Mouse (Mus musculus): ENCODE measurements around the gene Crybb3.
"Not testable (repeated sequence)": the region's sequence is repeated elsewhere in the genome, so short reads cannot be mapped to it uniquely, and the experiment has no call there.

Crybb3 gene

DNA sequence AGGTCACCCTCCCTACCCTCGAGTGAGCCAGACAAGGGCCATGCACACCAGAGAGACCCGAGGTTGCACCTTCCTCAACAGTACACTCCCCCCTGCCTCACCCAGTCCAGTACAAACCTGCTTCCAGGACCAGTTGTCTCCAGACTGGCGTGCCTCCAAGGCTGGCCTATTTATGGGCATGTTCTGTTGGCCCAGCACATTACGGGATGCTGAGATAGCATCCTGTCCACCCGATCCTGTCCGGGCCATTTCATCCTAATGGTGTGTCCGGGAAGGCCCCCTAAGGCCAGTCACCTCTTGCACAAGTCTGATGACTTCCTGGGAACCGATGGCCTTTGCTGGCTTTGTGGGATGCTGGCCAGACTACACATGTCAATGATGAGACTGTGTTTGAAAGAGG is at the start of gene Crybb3:
TSS of gene Crybb3 (minus strand) at position 146 of the 400 bp plus-strand sequence.
- peak; percentile 48 for DNase-seq

DNA sequence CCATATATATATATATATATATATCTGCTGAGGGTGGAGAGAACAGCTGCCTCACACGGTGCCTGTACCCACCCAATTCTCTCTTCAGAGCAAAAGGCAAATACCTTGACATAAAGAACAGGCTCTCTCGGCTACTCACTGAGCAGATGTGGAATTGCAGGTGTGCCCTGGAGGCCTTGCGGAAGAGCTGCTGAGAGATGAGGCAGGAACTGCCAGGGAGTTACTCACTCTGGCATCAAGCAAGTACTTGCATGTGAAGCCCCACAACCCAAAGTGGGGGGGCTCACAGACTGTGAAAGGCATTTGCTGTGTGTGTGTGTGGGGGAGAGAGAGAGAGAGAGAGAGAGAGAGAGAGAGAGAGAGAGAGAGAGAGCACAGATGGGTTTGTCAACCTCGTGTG is 47.0 kb upstream of the Crybb3 start:
- DNase-seq: no peak

DNA sequence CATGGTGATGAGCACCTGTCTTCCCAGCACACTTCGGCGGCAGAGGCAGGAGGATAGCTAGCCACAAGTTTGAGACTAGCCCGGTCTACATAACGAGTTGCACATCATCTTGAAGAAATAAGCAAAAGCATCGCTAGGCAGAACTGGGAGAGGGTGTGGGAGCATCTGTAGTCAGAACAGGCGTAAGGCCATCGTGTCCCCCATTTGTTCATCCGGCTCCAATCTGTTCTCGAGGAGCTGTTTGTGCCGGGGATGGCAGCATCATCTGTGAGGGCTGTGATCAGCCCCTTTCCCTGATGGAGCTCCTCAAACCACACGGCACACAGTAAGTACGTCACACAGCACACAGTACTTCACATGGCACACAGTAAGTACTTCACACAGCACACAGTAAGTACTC is 45.1 kb upstream of the Crybb3 start:
- no peak for DNase-seq

DNA sequence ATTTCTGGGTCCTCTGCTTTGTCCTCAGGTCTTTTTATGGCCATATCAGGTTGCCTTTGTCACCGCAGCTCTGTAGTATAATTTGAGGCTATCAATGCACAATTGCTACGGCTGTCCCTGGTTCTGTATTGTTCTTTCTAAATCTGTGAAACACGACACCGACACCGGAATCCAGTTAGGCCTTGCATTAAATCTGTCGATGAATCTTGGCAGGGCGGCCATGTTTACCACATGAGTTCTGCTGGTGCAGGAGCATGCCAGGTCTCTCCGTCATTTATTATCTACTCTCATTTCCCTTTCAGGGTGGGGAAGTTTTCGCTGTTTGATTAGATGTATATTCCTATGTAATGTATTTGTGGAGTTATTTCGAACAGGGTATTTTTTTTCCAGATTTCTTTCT is 42.3 kb upstream of the Crybb3 start:
- no peak for DNase-seq

DNA sequence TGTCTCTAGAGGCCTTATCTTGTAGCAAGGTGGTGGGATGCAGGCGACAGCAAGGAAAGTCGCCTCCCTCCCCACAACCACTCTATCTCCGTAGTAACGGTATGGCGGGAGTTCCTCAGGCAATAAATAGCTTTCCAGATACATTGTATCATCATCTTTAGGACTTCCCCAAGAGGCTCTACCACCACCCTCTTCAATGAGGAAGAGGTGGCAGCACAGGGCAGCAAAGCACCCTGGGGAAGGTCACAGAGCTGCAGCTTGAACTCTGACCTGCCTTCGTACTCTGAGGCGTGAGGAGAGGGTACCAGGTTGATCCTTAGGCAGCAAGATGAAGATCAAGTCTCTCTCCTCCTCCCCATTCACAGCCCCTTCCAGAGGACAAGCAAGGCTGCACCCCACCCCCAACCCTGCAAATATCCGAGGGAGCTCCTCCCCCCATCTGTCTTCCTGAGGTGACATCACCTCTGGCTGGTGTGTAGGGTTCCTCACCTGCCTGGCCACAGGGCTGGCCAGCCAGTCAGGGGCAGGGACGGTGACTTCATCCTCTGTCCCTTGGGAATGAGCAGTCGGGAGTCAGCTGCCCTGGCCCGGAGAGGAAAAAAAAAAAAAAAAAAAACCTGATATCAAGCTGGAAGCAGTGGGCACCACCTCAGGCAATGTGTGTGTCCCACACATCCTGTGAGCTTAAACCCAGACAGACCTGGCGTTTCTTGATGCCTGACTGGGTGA is 41.1 kb upstream of the Crybb3 start:
- no peak for DNase-seq

DNA sequence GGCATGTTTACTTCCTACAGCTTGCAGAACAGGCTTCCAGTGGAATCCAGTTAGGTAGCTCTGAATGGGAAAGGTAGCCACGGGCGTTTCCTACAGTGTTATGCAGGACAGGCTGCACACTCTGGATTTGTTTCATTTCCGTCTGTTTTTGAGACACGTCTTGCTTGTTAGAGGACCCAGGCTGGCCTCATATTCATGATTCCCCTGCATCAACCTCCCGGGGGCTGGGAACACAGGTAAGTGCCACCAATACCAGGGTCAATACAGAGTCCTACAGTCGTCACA is 40.1 kb upstream of the Crybb3 start:
- DNase-seq: no peak

DNA sequence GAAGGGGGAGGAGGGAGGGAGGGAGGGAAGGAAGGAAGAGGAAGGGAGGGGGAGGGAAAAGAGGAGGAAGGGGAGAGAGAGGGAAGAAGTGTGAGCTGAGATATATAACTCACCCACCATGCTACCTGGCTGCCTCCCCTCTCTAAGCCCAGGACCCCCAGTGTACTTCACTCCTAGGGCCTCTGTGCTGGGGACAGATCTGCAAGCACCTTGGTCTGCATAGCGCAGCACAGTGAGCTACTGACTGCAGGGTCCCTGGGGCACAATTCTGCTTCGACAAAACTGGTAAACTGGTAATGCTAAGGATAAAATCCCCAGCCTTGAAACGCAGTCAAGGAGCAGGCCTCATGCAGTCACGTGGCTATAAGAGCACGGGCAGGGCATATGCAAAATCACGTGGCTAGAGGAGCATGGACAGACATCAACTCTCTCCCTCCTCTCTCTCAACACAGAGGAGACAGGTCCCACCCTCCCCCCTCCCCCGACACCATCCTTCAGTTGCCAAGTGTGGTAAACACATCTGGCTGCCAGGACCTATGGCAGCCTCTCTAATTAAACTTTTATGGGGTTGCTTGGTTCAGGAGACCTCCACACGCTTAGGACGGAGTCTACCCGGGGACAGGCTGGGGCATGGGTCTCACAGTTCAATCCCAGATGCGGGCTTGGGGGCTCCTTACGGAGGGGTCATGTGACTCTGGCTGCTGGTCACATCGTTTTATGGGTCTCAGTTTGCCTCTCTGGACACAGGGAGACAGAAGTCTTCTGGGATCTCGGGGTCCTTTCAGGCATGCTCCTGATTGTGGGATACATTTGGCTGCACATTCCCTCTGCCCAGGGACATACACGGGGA is 39.6 kb upstream of the Crybb3 start:
- no peak for DNase-seq

DNA sequence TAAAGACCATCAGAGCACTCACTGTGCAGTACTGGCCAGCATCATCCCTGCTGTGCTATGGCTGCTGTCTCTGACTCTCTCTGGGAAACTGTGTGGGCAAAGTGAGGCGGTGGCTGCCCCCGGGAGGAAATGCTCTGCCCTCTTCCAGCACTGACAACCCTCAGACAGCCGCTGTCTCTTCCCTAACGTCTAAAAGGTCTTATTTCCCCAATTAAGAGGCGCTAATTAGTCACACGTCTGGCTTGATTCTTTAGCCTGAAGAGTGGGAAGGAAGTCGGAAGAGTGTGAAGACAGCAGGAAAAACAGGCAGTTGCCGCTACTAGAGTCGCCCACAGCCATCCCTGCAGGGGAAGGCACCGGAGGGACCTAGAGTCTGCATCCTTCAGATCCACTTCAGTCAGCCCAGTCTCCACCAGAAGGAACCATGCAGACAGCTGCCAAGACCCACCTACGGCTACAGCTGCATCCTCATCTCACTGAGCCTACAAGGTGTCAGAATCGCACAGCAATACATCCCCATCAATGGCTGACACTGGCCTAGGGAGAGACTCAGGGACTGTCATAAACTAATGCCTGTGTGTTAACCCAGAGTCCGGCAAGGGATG is 38.6 kb upstream of the Crybb3 start:
- no peak for DNase-seq

DNA sequence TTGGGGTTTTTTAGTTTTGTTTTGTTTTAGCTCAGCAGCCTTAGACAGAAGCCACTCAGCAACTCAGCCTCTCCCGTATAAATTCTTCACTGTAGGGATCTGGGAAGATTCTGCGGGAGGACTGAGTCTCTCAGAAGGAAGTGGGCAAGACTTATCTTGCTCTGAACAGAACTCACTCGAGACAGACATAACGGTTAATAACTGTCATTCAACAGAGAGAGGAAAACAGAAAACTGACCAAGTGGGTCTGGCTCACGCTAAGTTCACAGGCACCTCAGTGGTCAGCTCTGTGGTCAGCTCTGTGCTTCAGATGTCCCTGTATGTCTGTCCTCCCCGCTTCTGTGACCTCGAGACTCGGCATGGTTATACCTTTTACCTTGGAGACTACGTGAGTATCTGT is 37.9 kb upstream of the Crybb3 start:
- DNase-seq: no peak

DNA sequence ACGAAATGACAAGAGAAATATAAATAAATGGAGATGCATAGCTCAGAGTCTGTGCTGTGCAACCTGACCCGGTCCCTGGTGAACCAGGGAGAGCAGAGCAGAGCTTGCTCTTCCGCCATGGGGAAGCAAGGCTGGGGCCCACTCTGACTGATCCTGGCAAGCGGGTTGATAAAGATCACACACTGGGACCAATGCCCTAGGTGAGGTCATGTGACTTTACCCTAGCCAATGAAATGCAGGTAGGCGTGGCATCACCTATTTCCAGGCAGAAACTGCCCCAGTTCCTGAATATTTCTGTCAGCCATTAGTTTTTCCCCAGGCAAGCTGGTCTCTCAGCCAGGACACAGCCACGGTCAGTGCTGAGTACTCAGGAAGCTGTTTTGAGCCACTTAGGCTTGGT is 37.3 kb upstream of the Crybb3 start:
- peak; percentile 46 for DNase-seq

DNA sequence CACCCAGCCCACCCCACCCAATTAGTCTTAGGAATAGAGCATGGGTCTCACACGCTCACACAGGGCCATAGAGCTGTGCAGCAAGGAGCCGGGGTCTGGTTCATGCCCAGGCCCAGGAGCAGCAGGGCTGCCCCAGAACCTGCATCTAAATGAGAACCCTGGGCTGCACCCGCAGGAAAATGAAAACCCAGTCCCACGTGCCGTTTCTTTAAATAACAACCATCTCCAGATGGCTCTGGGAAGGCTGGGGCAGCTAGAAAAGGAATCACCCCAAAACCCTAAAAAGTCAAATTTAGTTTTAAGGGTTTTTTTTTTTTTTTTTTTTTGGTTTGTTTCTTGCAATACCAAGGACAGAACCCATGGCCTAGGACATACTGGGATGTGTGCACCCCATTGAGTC is 36.0 kb upstream of the Crybb3 start:
- no peak for DNase-seq

DNA sequence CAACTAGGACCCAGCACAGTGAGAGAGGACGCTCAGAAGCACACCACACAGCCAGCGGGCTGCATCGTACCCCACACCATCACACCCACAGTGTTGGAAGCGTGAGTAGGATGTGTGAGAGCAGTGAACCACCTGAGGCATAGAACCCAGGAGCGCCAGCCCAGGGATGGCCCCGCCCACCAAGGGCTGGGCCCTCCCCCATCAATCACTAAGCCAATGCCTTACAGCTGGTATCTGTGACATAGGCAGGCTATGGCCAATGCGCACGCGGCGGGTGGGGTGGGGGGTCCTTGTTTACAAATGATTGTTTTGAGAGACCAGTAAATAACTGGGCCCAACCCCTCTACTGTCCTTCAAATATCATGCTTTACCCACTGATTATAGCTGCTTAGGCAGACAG is 34.5 kb upstream of the Crybb3 start:
- no peak for DNase-seq

DNA sequence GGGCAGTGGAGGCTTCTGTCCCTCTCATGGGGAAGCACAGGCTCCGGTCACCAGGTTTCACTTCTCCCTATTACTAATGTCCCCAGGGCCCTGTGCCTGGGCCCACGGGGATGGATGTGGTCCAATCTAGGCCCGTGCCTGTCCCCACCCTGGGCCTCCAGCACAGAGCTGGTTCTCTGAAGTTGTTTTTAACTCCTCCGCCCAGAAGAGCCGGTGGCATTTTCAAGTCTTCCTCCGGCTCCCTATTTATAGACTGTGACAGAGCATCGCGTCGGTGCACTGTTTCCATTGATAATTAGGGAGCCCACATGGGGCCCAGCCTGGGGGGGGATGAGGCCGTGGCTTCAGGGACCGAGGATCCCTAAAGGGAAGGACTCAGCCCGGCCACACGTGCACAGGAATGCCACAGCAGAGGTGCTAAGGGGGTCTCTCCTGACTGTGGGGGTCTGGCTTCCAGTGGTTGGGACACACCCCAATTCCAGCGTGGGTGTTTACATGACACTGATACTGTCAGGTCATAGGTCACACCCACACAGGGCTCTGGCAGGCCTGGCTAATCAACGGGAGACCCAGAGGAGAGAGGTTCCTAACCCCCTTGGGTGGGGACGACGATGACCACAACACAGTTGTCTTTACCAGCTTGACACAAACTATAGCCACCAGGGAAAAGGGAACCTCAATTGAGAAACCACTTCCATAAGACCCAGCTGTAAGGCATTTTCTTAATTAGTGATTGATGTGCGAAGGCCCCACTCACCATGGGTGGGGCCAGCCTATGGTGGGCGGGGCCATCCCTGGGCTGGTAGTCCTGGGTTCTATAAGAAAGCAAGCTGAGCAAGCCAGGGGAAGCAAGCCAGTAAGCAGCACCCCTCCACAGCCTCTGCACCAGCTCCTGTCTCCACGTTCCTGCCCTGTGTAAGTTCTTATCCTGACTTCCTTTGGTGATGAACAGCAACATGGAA is 33.2 kb upstream of the Crybb3 start:
- DNase-seq: no peak

DNA sequence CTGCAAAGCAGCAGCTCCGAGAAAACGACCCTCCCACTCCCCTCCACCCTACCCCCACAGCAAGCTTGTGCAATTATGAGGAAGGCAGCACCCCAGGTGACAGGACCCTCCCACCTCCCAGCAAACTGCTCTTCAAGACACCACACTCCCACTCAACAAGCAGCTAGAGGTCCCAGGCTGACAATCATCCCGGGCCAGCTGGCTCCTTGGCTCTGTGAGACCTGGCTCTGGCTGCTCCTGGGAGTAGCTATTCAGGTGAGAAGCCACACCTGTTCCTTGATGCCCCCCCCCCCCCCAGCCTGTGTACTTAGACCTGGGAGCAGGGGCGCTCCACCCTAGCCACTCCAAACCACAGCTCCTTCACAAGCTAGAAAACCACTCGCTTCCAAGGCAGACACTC is 31.7 kb upstream of the Crybb3 start:
- DNase-seq: no peak

DNA sequence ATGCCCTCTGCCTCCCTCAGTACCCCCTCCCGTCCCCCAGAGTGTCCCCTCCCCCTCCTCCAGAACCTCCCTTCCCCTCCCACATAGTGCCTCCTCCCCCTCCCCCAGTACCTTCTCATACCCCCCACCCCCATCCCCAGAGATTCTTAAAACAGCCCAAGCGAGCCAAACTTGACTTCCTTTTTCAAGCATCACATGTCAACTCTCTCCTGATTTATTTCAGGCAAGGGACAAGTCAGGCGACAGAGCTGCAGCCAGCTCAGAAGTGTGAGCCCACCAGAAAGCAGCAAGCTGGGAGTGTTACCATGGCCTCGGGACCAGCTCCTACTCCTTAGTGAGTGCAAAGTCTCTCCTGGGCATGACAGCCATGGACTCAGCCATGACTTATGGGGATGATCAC is 30.0 kb upstream of the Crybb3 start:
- no peak for DNase-seq

DNA sequence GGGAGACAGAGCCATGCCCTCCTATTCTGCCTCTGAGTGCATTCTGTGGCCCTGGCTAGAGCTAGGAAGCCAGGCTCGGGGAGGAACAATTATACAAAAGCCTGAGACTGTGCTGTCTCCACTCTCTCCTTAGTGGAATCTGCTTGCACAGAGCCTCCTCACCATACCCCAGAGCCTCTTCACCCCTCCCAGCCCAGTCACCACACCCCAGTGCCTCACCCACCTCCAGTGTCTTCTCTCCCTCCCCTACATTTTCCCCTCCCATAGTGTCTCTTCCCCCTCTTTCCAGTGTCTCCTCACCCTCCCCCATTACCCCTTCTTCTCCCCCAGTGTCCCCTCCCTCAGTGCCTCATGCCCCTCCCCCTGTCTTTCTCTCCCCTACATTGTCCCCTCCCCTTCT is 29.5 kb upstream of the Crybb3 start:
- DNase-seq: no peak

DNA sequence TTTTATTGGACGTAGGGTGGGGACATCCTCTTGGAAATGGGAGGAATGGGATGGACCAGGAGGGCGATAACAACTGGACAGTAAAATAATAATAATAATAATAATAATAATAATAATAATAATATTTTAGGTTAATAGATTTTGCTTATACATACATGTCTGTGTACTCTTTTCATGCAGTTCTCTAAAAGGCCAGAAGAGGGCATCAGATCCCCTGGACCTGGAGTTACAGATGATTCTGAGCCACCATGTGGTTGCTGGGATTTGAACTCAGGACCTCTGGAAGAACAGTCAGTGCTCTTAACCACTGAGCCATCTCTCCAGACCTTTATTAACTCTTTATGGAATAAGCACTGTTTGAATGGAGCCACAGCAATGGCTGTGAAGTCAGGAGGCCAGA is 28.3 kb upstream of the Crybb3 start:
- not testable (repeated sequence) for DNase-seq

DNA sequence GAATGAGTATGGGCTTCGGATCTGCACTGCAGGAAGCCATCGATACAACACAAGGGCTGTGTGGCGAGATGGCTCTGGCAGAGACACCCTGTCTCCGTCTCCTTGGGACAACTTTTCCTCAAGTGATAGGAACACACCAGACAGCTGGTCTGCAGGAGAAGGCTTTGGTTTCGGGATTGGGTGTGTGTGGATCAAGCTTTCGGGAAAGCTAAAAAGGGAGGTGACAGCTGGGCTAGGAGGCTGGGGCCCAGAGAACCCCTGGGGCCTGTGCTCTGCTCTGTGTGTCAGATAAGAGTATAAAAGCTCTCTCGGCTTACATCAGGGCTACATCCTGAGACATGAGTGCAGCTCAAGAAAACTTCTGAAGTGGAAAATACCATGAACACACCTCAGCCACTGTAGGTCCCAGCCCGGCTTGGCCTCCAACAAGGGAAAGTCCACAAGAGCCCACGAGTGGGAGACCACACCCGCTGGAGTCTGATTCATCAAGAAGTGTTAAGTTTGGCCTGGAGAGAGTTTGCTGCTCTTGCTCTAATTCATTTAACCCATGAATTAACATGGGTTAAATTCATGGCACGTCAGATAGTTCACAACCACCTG is 26.9 kb upstream of the Crybb3 start:
- DNase-seq: no peak

DNA sequence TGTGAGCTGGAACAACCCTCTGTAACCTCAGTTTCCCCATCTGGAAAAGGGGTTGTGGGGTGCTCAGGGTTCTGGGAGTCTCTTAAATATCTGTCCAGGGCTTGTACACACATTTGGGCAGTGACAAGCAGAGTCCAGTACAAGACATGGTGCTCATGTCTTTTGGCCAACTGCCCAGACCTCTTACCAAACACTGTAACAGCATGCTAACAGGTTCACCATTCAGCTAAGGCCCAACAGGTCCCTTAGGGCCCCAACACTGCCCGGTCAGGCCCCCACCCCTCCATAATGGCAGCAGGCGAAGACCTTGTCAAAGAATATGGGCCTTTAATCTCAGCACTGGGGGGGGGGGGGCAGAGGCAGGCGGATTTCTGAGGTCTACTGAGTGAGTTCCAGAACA is 26.3 kb upstream of the Crybb3 start:
- DNase-seq: no peak

DNA sequence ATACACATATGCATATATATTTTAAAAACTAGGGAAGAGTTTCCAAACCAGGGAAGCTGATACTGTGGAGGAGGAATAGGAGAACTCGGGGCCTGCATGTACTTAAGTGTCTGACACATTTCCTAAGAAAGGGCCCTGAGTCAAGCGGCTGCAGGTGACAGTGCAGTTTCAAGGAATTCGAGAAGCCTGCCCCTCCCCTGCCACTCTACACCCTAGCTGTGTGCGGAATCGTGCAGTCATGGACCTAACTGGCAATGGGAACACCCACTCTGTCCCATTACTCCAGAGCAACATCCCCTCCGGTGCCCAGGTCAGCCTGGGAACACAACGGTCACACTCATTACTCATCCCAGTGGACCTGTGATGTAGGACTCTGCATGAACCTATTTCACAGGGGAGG is 25.2 kb upstream of the Crybb3 start:
- DNase-seq: no peak

DNA sequence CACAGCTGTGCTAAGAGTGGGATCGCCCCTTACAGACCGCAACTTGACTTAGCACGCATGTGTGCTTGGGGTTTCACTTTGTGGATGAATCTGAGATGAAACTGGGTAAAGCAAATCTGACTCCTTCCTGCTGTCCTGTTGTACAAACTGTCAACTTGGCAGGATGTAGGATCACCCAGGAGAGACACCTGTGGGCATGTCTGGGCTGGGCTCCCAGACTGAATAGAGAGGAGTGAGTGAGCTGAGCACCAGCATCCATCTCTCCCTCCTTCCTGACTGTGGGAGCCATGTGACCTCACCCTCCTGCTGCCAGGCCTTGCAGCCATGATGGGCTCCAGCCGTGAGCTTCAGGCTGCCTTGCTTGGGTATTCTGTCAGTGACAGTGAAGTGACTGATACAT is 24.1 kb upstream of the Crybb3 start:
- DNase-seq: no peak

DNA sequence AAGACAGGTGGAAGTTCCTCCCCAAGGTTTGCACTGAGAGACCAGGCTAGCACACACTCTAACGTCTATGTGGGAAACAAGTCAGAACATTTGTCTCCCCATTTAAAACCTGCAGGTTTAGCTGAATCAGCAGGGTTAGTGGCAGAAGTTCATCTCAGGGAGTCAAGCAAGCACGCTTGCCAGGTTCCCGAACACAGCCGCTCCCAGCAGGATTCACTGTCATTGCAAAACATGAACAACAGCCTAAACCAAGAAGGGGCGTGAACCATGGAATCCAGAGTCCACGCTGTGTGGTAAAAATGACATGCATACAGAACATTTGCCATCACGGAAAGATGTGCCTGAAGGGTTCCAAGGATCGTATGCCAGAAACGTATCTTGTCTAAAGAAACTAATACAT is 23.7 kb upstream of the Crybb3 start:
- DNase-seq: no peak

DNA sequence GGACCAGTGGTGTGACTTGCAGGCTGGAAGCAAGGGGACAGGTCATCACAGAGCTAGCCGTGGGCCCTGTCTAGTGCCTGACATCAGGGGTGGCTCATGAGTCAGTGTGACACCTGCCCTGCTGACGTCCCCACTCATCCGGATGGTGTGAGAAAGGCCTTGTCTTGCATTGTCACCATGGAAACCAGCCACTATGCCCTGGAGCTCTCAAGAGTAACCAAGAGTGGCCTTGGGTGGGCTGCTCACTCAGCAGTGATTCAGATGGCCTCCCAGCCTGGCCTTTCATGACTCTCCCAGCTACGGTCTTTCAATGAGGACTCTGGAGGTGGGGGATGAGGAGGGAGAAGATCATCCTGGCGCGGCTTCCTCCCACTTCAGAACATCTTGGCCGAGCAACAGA is 21.1 kb upstream of the Crybb3 start:
- DNase-seq: no peak

Data from kidney, adult 11 months (tissue).